Mouse (Mus musculus) midbrain, embryonic 11.5 days (tissue): ENCODE measurements around the gene Dennd4a. TPM values are rescaled to one million over a fixed set of nuclear protein-coding genes. Genes with fewer than 3 reads are reported as not detected.

Experiments used
- ATAC-seq: fragments of 200-750 bp; cut with Nextera tagmentation; 2 replicates; pipeline ENCODE4 v1.8.0; 2017; ENCODE audit warnings: moderate TSS enrichment, moderate library complexity; ENCODE audit not compliant: low FRiP score
- DNase-seq: peaks from one replicate; pipeline ENCODE4 v3.0.0; 2015; ENCODE audit warnings: low spot score; ENCODE audit errors: missing footprints
- H3K27ac ChIP-seq: fragments of 300-500 bp; sonication (generic); 2 replicates; pipeline ENCODE4 v1.5.1; 2014; ENCODE audit warnings: low read depth, low read length
- H3K27me3 ChIP-seq: fragments of 300-500 bp; sonication (generic); 2 replicates; pipeline ENCODE4 v1.6.1; 2014; ENCODE audit warnings: mild to moderate bottlenecking, low read length, moderate library complexity, mixed read lengths; ENCODE audit not compliant: control insufficient read depth, insufficient read depth
- H3K36me3 ChIP-seq: fragments of 300-500 bp; sonication (generic); 2 replicates; pipeline ENCODE4 v1.6.1; 2014; ENCODE audit warnings: mild to moderate bottlenecking, low read length, moderate library complexity, mixed read lengths; ENCODE audit not compliant: control insufficient read depth, insufficient read depth
- H3K4me1 ChIP-seq: fragments of 300-500 bp; sonication (generic); 2 replicates; pipeline ENCODE4 v1.6.1; 2014; ENCODE audit warnings: low read length; ENCODE audit not compliant: control insufficient read depth, insufficient read depth
- H3K4me2 ChIP-seq: fragments of 300-500 bp; sonication (generic); 2 replicates; pipeline ENCODE4 v1.6.1; 2014; ENCODE audit warnings: mild to moderate bottlenecking, moderate library complexity
- H3K4me3 ChIP-seq: fragments of 300-500 bp; sonication (generic); 2 replicates; pipeline ENCODE4 v1.5.1; 2014; ENCODE audit warnings: low read depth, low read length
- H3K9ac ChIP-seq: fragments of 300-500 bp; sonication (generic); 2 replicates; pipeline ENCODE4 v1.6.1; 2014; ENCODE audit warnings: low read length
- H3K9me3 ChIP-seq: fragments of 300-500 bp; sonication (generic); 2 replicates; pipeline ENCODE4 v1.6.1; 2016; ENCODE audit warnings: low read length; ENCODE audit not compliant: control insufficient read depth
- WGBS: fragments of 180-500 bp; shearing (Covaris S2); extraction: QIAGEN DNeasy Blood & Tissue Kit; methylation state at CpG from one replicate; pipeline ENCODE4 v1.1.7; 2014; 5-methylcytosine and 5-hydroxymethylcytosine counted together
- polyA plus RNA-seq: library from polyadenylated mRNA; unstranded; fragments of >200 nt; fragmentation: Nextera tagmentation; extraction: Ambion mirVana; gene quantifications from 2 replicates; pipeline ENCODE4 v1.2.1, GENCODE M21; 2014

Dennd4a gene
- polyA plus RNA-seq, 1 experiment from 2014 or later, result 8.9 TPM

- DNase-seq, result peak; percentile 51
- no peaks in the 10 kb centered on the region for H3K27me3 ChIP-seq
- H3K9me3 ChIP-seq, result no peaks in the 10 kb centered on the region
- ATAC-seq, result no peak
- no peak overlapping the region for H3K4me3 ChIP-seq
- no peak overlapping the region for H3K4me2 ChIP-seq
- no peaks in the 10 kb centered on the region for H3K36me3 ChIP-seq
- no peak overlapping the region for H3K27ac ChIP-seq
- no peak overlapping the region for H3K9ac ChIP-seq
- WGBS, result 86% methylated on average over 9 of the region's 9 CpGs
- no peaks in the 10 kb centered on the region for H3K4me1 ChIP-seq
Measured at GRCm38 (mm10) chr9:64786216-64786905, 24.8 kb upstream of the Dennd4a start.

- Histone ChIP-seq H3K4me2 (no peak overlapping the region), H3K27ac (no peak overlapping the region), H3K36me3 (no peaks in the 10 kb centered on the region), H3K27me3 (no peaks in the 10 kb centered on the region), H3K9me3 (no peaks in the 10 kb centered on the region), H3K4me3 (no peak overlapping the region), H3K4me1 (no peaks in the 10 kb centered on the region), H3K9ac (no peak overlapping the region)
- 93% methylated on average over 7 of the region's 7 CpGs for WGBS
- no peak for ATAC-seq
- DNase-seq, result peak; percentile 51
Measured at GRCm38 (mm10) chr9:64788070-64788469, 23.1 kb upstream of the Dennd4a start.

DNA sequence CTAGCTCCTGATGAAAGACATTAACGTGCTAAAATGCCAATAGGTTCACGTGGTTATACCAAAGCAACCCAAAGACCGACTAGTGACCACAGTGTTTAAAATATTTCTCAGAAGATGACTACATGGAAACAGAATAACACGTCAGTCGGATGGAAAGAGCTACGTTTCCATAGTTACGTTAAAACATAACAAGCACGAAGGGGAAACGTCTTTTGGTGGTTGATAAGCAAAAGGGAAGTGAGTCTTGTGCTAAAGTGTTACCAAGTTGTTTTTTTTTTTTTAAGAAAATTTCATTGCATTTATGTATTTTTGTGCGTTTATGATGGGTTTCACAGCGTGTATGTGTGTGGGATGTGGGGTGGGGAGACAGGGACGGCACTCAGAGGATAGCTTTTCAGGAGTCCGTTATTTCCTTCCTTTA, 21.8 kb upstream of the Dennd4a start:
- Histone ChIP-seq H3K4me2 (no peak overlapping the region), H3K9me3 (no peaks in the 10 kb centered on the region), H3K36me3 (no peaks in the 10 kb centered on the region), H3K9ac (no peak overlapping the region), H3K4me3 (no peak overlapping the region), H3K4me1 (no peaks in the 10 kb centered on the region), H3K27me3 (no peaks in the 10 kb centered on the region), H3K27ac (no peak overlapping the region)
- DNase-seq (peak; percentile 68), ATAC-seq (no peak)
- WGBS, result 84% methylated on average over 13 of the region's 13 CpGs

- WGBS, result 88% methylated on average over 10 of the region's 10 CpGs
- Histone ChIP-seq H3K36me3 (no peaks in the 10 kb centered on the region), H3K4me3 (no peak overlapping the region), H3K4me2 (no peak overlapping the region), H3K9me3 (no peaks in the 10 kb centered on the region), H3K4me1 (no peaks in the 10 kb centered on the region), H3K27ac (no peak overlapping the region), H3K9ac (no peak overlapping the region), H3K27me3 (no peaks in the 10 kb centered on the region)
- ATAC-seq (no peak), DNase-seq (peak; percentile 26)
Measured at GRCm38 (mm10) chr9:64789887-64790400, 21.2 kb upstream of the Dennd4a start.

DNA sequence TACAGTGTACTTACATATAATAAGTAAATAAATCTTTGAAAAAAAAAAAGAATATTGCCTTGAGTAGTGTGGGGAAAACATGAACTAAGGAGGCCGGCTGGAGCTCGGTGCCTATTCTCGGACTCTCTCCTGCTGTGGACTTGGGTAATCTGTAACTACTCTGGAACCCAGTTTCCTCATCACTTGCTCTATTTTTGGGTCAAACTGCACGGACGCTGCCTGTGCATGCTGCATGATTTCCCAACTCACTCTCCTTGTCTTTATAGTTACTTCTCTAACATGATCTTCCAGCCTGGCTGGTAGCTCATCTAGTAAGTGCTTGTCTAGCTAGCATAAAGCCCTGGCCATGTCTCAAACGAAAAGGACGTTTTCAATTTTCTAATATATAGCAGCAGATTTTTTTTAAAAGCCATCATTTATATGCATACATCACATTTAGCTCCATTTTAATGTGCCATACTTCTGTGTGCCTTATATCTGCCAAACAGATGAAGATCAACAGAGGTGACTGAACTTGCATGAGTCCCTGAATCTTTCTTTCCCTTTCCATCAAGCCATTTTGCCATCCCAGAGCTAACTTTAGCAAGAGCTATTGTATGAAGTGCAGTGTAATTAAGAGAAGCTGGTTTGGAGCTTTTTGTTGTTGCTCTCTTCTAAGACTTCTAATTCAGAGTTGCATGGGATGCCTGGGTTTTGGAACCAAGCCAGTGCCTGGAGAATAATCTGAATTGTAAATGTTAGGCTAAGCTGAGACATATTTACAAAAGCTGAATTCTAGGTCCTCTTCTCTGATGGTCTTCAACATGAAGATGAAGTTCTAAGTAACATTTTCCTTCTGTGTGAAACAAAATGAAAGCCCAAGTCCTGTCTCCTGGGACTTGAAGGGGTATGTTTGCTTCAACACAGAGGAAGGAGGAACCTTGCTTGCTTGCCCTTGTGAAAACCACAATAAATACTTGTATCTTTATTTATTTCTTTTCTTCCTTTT, 20.2 kb upstream of the Dennd4a start:
- WGBS, result 87% methylated on average over 7 of the region's 7 CpGs
- Histone ChIP-seq H3K9ac (no peak overlapping the region), H3K27me3 (no peaks in the 10 kb centered on the region)

GRCm38 (mm10) chr9:64791676-64792075, 19.5 kb upstream of the Dennd4a start:
- Histone ChIP-seq H3K9ac (no peak overlapping the region), H3K4me2 (no peak overlapping the region), H3K36me3 (no peaks in the 10 kb centered on the region), H3K27me3 (no peaks in the 10 kb centered on the region), H3K4me1 (no peaks in the 10 kb centered on the region), H3K27ac (no peak overlapping the region), H3K9me3 (no peaks in the 10 kb centered on the region), H3K4me3 (no peak overlapping the region)
- DNase-seq (peak; percentile 39), ATAC-seq (no peak)
- 93% methylated on average over 1 of the region's 1 CpGs for WGBS

More for the DNA sequence above, 20.2 kb upstream of the Dennd4a start:
- ATAC-seq (no peak), DNase-seq (peak; percentile 77)
- Histone ChIP-seq H3K27ac (no peak overlapping the region), H3K4me2 (no peak overlapping the region), H3K36me3 (no peaks in the 10 kb centered on the region), H3K9me3 (no peaks in the 10 kb centered on the region), H3K4me3 (no peak overlapping the region), H3K4me1 (no peaks in the 10 kb centered on the region)

GRCm38 (mm10) chr9:64792379-64793274, 18.5 kb upstream of the Dennd4a start:
- H3K4me1 ChIP-seq, result no peaks in the 10 kb centered on the region
- H3K36me3 ChIP-seq, result no peaks in the 10 kb centered on the region
- ATAC-seq (no peak), DNase-seq (peak; percentile 61)
- H3K9ac ChIP-seq, result no peak overlapping the region
- H3K4me2 ChIP-seq, result no peak overlapping the region
- H3K27ac ChIP-seq, result no peak overlapping the region
- WGBS, result 78% methylated on average over 10 of the region's 10 CpGs
- no peak overlapping the region for H3K4me3 ChIP-seq
- H3K27me3 ChIP-seq, result no peaks in the 10 kb centered on the region
- no peaks in the 10 kb centered on the region for H3K9me3 ChIP-seq

DNA sequence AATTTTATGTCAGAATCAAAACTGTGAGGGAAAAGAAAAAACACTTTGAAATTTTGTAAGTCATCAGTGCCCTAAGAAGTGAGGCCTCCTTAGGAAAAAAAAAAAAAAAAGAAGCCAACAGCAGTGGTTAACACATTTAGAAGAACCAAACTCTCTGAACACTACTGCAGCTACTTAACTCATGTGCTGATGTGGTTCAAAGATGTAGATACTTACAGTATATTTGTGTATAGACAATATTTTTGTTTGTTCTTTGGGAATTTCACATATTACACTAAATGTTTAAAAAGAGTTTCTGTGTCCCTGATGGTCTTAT, 17.9 kb upstream of the Dennd4a start:
- Histone ChIP-seq H3K4me3 (no peak overlapping the region), H3K9me3 (no peaks in the 10 kb centered on the region), H3K9ac (no peak overlapping the region), H3K4me2 (no peak overlapping the region), H3K36me3 (no peaks in the 10 kb centered on the region), H3K27me3 (no peaks in the 10 kb centered on the region), H3K27ac (no peak overlapping the region), H3K4me1 (no peaks in the 10 kb centered on the region)
- no peak for ATAC-seq
- no peak for DNase-seq
